Mouse (Mus musculus): Measurements from ENCODE around the gene Gm17783. TPM values are rescaled to one million over a fixed set of nuclear protein-coding genes. Genes with fewer than 3 reads are reported as not detected.
"Not testable (repeated sequence)": the region's sequence is repeated elsewhere in the genome, so short reads cannot be mapped to it uniquely, and the experiment has no call there.

Gene Gm17783
- polyA plus RNA-seq, 1 experiment from 2014 or later = not detected

DNA sequence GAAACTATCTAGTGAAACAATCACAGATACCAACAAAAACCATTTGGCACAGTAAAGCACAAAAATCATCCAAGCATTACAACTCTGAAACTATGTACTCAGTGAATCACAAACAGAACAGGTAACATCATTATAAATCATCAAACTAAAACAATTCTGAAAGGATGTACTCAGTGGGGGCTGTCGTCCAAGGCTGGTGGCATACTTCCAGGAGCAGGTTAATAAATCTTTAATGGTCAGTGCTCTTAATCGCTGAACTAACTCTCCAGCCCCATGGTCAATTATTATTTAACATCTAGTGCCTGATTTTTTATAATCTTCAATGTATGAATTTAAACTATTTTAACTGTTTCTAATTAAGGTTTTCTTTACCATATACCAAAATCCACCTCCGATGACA is 60.0 kb downstream of the Gm17783 start:
- DNase-seq (ENCODE audit: low spot score); H3K27ac ChIP-seq; H3K4me1 ChIP-seq (replicated peaks); H3K27me3 ChIP-seq (ENCODE audit: insufficient read depth, poor library complexity, severe bottlenecking); H3K36me3 ChIP-seq; H3K4me3 ChIP-seq; H3K9me3 ChIP-seq: not testable (repeated sequence)
- 90% methylated on average over 3 of the region's 3 CpGs for WGBS

Other genes starting within 250 kb of the Gm17783 start
- gene Cd200, start 123.0 kb downstream of the Gm17783 start, polyA plus RNA-seq (2016; fragmentation: Nextera tagmentation; extraction: Ambion mirVana) = 11.0 and 29.3 TPM in 2 replicates
- gene Gm609, start 39.1 kb downstream of the Gm17783 start, polyA plus RNA-seq (2016; fragmentation: Nextera tagmentation; extraction: Ambion mirVana) = not detected in 2 replicates
- gene Slc9c1, start 3.3 kb upstream of the Gm17783 start, polyA plus RNA-seq (2016; fragmentation: Nextera tagmentation; extraction: Ambion mirVana) = not detected in 2 replicates
- 0.08 TPM in 1 of 2 replicates, not detected in the other for gene Gcsam, start 78.3 kb upstream of the Gm17783 start, polyA plus RNA-seq (2016; fragmentation: Nextera tagmentation; extraction: Ambion mirVana)
- not detected in 2 replicates for gene BC016579, start 122.0 kb upstream of the Gm17783 start, polyA plus RNA-seq (2016; fragmentation: Nextera tagmentation; extraction: Ambion mirVana)
- gene Tmprss7, start 161.6 kb upstream of the Gm17783 start, polyA plus RNA-seq (2016; fragmentation: Nextera tagmentation; extraction: Ambion mirVana) = 0.29 and 0.31 TPM in 2 replicates
- 193 and 362 TPM in 2 replicates for gene Tagln3, start 192.6 kb upstream of the Gm17783 start, polyA plus RNA-seq (2016; fragmentation: Nextera tagmentation; extraction: Ambion mirVana)
- gene Abhd10, start 210.9 kb upstream of the Gm17783 start, polyA plus RNA-seq (2016; fragmentation: Nextera tagmentation; extraction: Ambion mirVana) = 42.2 and 46.3 TPM in 2 replicates

Data from hindbrain, embryonic 10.5 days (tissue).